Mouse (Mus musculus): ENCODE data around the gene Chrna3. TPM values are rescaled to one million over a fixed set of nuclear protein-coding genes. Genes with fewer than 3 reads are reported as not detected.

Gene Chrna3
- polyA plus RNA-seq (2014; fragmentation: Nextera tagmentation; extraction: Ambion mirVana), result 24.8 and 26.8 TPM in 2 replicates

DNA sequence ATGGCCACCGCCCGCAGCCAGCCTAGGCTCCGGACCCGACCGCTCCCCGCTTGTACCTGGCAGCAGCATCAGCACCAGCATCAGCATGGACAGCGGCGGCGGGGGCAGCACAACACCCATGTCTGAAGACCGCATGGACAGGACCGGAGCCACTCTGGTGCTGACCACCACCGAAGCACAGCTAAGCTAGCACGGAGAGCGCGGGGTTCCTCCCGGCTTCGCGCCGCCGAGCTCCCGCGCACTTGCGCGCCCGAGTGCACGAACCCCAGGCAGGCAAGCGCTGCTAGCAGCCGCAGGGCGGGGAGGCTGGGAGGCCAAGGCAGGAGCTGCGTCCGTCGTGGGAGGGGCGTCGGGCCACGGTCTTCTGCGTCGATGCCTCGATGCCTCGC lies at the start of gene Chrna3:
Chrna3 (minus strand) TSS at position 288 of the 389 bp plus-strand sequence.
- peak; percentile 78 for ATAC-seq (ENCODE audit: low read depth)
- WGBS, result under 1% methylated on average over 39 of the region's 39 CpGs
- no peaks in the 10 kb centered on the region for H3K36me3 ChIP-seq (ENCODE audit: control insufficient read depth, insufficient read depth, low read length)
- H3K27me3 ChIP-seq (ENCODE audit: control insufficient read depth, insufficient read depth, low read length), result no peaks in the 10 kb centered on the region
- peak within 1 kb of the TSS; percentile 45 for H3K4me3 ChIP-seq (ENCODE audit: low read depth, low read length)
- H3K9me3 ChIP-seq (ENCODE audit: control insufficient read depth, low read length), result no peaks in the 10 kb centered on the region
- peak within 1 kb of the TSS; percentile 72 for H3K9ac ChIP-seq (replicated peaks; ENCODE audit: low read depth, low read length)
- peak within 1 kb of the TSS; percentile 63 for H3K4me2 ChIP-seq (ENCODE audit: low read depth, low read length)
- peak within 1 kb of the TSS; percentile 69 for H3K27ac ChIP-seq (ENCODE audit: low read depth, low read length)
- H3K4me1 ChIP-seq (ENCODE audit: control insufficient read depth, insufficient read depth, low read length), result peaks cover 3% of the 10 kb centered on the region; the same call in 1 of the 2 replicates

DNA sequence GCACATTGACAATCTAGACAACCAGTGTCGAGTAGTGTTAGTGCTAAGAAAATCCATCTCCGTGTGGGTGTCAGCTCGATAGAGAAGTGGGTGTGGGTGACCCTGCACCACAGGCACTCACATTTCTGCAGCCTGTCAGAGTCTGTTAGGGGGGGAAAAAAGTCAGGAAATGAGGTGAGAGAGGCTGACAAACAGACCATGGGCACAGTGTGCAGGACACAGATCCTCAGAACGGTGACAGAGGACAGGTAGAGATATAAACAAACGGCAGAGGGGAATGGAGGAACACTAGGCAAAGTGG lies 41.6 kb upstream of the Chrna3 start:
- no peak for ATAC-seq (ENCODE audit: low read depth)
- Histone ChIP-seq H3K4me3 (ENCODE audit: low read depth, low read length) (no peak overlapping the region), H3K4me2 (ENCODE audit: low read depth, low read length) (no peak overlapping the region), H3K27ac (ENCODE audit: low read depth, low read length) (no peak overlapping the region), H3K4me1 (ENCODE audit: control insufficient read depth, insufficient read depth, low read length) (no peaks in the 10 kb centered on the region), H3K9me3 (ENCODE audit: control insufficient read depth, low read length) (no peaks in the 10 kb centered on the region), H3K36me3 (ENCODE audit: control insufficient read depth, insufficient read depth, low read length) (no peaks in the 10 kb centered on the region), H3K9ac (replicated peaks; ENCODE audit: low read depth, low read length) (no peak overlapping the region), H3K27me3 (ENCODE audit: control insufficient read depth, insufficient read depth, low read length) (no peaks in the 10 kb centered on the region)
- WGBS, result 60% methylated on average over 5 of the region's 5 CpGs

DNA sequence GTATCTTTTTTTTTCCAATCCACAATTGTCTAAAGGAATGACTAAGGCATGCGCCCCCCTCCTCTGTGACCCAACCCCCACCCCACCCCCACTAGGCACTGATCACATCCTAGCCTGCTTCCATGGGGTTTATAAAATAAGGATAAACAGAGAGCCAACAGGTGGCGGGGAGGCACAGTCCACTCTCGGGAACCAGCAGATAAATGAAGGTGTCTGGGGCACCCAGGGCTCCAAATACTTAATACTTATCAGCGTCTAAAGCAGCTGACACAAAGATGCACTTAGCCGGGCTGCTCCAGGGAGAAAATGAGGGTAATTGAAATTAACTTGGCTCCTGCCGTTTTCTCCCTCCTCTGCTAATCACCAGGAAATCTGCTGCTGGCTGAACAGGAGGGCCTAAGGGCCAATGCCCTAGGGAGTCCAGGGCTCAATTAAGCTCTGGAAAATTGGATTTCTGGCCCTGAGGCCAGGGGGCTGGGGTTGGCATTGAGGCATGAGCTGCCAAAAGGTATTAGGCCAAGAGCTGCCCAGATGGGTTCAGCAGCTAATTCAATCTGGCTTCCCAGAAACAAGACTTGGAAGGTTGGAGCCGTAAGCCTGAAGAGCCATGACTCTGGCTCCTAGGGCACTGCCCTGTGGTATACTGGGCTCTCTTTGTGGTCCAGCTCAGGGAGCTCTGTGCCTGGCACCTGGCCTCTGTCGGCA lies 41.0 kb upstream of the Chrna3 start:
- H3K4me1 ChIP-seq (ENCODE audit: control insufficient read depth, insufficient read depth, low read length), result no peaks in the 10 kb centered on the region
- ATAC-seq (ENCODE audit: low read depth), result peak; percentile 44; the same call in 1 of the 2 replicates
- no peak overlapping the region for H3K9ac ChIP-seq (replicated peaks; ENCODE audit: low read depth, low read length)
- no peaks in the 10 kb centered on the region for H3K36me3 ChIP-seq (ENCODE audit: control insufficient read depth, insufficient read depth, low read length)
- 27% methylated on average over 8 of the region's 8 CpGs for WGBS
- no peak overlapping the region for H3K4me2 ChIP-seq (ENCODE audit: low read depth, low read length)
- no peak overlapping the region for H3K4me3 ChIP-seq (ENCODE audit: low read depth, low read length)
- H3K27me3 ChIP-seq (ENCODE audit: control insufficient read depth, insufficient read depth, low read length), result no peaks in the 10 kb centered on the region
- H3K9me3 ChIP-seq (ENCODE audit: control insufficient read depth, low read length), result no peaks in the 10 kb centered on the region
- no peak overlapping the region for H3K27ac ChIP-seq (ENCODE audit: low read depth, low read length)

DNA sequence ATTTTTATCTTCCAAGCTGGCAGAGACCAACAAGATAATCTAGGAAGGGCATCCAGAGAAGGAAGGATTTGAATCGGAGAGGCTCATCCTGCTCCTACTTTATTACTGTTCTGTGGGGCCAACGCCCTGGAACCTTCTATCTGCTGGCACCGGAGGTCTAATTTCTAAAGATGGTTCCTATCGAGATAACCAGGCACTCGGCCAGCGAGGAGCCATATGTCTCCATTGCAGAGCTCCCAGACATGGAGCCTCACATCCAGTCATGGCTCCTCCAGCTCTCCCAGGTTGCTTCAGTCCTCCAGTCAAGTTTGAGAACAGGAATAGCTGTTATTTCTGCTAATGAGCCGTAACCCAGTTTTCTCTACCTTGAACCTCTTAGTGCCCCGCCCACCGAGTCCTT lies 38.9 kb upstream of the Chrna3 start:
- 87% methylated on average over 9 of the region's 9 CpGs for WGBS
- no peak overlapping the region for H3K27ac ChIP-seq (ENCODE audit: low read depth, low read length)
- H3K4me3 ChIP-seq (ENCODE audit: low read depth, low read length), result no peak overlapping the region
- no peaks in the 10 kb centered on the region for H3K4me1 ChIP-seq (ENCODE audit: control insufficient read depth, insufficient read depth, low read length)
- no peak overlapping the region for H3K4me2 ChIP-seq (ENCODE audit: low read depth, low read length)
- ATAC-seq (ENCODE audit: low read depth), result no peak
- no peak overlapping the region for H3K9ac ChIP-seq (replicated peaks; ENCODE audit: low read depth, low read length)
- H3K27me3 ChIP-seq (ENCODE audit: control insufficient read depth, insufficient read depth, low read length), result no peaks in the 10 kb centered on the region
- no peaks in the 10 kb centered on the region for H3K9me3 ChIP-seq (ENCODE audit: control insufficient read depth, low read length)
- no peaks in the 10 kb centered on the region for H3K36me3 ChIP-seq (ENCODE audit: control insufficient read depth, insufficient read depth, low read length)

DNA sequence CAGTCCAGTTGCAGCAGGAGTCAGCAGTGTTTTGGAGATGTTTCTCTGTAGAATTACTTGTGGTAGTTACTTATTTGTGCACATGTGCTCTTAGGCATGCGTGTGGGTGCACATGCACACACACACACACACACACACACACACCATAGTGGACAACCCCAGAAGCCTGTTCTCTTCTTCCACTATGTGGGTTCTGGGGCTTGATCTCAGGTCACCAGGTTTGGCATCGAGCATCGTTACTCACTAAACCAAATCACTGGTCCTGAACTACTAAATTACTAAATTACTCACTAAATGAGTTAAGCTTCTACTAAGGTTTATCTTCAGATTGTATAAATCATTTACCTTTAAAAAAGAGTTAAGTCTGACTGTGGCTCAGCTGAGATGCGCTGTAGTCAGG lies 31.7 kb upstream of the Chrna3 start:
- Histone ChIP-seq H3K4me2 (ENCODE audit: low read depth, low read length) (no peak overlapping the region), H3K4me3 (ENCODE audit: low read depth, low read length) (no peak overlapping the region), H3K9me3 (ENCODE audit: control insufficient read depth, low read length) (no peaks in the 10 kb centered on the region), H3K27me3 (ENCODE audit: control insufficient read depth, insufficient read depth, low read length) (no peaks in the 10 kb centered on the region), H3K27ac (ENCODE audit: low read depth, low read length) (no peak overlapping the region), H3K36me3 (ENCODE audit: control insufficient read depth, insufficient read depth, low read length) (no peaks in the 10 kb centered on the region), H3K4me1 (ENCODE audit: control insufficient read depth, insufficient read depth, low read length) (no peaks in the 10 kb centered on the region), H3K9ac (replicated peaks; ENCODE audit: low read depth, low read length) (no peak overlapping the region)
- 90% methylated on average over 4 of the region's 4 CpGs for WGBS
- ATAC-seq (ENCODE audit: low read depth), result no peak

DNA sequence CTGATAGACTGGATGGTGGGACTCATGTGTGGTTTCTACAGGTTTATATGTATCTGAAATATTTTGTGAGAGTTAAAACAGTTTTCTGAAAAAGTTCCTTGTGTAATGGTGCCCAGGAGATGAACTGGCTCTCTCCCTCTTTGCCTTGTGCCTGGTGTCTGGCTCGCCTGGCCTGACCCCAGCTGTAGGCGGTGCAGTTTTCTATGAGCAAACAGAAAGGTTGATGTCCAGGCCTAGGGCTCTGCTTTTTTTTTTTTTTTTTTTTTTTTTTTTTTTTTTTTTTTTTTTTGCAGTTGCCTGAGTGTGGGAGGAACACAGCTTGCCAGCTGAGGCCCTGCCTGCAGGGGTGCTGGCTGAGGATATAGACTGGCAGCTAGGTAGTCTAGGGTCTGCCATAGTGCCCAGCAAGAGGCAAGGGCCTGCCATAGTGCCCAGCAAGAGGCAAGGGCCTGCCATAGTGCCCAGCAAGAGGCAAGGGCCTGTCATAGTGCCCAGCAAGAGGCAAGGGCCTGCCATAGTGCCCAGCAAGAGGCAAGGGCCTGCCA lies 29.1 kb upstream of the Chrna3 start:
- no peaks in the 10 kb centered on the region for H3K9me3 ChIP-seq (ENCODE audit: control insufficient read depth, low read length)
- H3K4me1 ChIP-seq (ENCODE audit: control insufficient read depth, insufficient read depth, low read length), result no peaks in the 10 kb centered on the region
- H3K27me3 ChIP-seq (ENCODE audit: control insufficient read depth, insufficient read depth, low read length), result no peaks in the 10 kb centered on the region
- no peak overlapping the region for H3K9ac ChIP-seq (replicated peaks; ENCODE audit: low read depth, low read length)
- ATAC-seq (ENCODE audit: low read depth), result no peak
- no peak overlapping the region for H3K4me3 ChIP-seq (ENCODE audit: low read depth, low read length)
- 56% methylated on average over 2 of the region's 2 CpGs for WGBS
- no peaks in the 10 kb centered on the region for H3K36me3 ChIP-seq (ENCODE audit: control insufficient read depth, insufficient read depth, low read length)
- no peak overlapping the region for H3K27ac ChIP-seq (ENCODE audit: low read depth, low read length)
- no peak overlapping the region for H3K4me2 ChIP-seq (ENCODE audit: low read depth, low read length)

DNA sequence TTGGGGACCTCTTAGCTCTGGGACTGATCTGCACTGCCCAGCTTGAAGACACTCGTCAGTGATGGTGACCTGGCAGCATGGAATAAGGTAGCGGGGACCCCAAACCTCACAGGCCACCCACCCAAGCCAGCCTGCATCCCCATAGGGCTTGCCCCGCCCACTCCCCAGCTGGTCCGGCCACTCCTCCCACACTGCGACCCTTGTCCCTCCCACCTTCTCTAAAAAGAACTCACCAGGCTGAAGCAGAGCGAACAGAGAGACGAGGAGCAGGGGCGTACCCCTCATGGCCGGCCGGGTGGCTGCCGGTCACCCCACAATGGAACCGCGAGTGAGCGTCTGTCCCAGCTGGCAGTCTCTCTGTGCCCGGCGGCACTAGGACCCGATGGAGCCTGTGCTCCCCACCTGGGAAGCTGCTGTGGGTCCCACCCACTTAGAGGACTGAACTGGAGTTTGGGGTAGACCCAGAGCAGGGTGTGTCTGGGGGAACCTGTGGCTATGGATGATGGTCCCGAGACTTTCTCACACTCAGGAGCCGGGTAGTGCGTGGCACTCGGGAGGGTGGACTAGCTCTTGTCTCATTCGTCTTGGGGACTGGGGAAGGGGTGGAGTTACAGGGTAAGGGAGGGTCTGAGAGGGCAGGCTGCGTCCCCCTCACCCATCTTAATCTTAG lies 22.0 kb upstream of the Chrna3 start, which contains the start of gene Chrnb4:
Chrnb4 (minus strand) TSS at position 569 of the 670 bp plus-strand sequence.
- Histone ChIP-seq H3K36me3 (ENCODE audit: control insufficient read depth, insufficient read depth, low read length) (no peaks in the 10 kb centered on the region), H3K4me3 (ENCODE audit: low read depth, low read length) (peak within 1 kb of the TSS; percentile 34)

DNA sequence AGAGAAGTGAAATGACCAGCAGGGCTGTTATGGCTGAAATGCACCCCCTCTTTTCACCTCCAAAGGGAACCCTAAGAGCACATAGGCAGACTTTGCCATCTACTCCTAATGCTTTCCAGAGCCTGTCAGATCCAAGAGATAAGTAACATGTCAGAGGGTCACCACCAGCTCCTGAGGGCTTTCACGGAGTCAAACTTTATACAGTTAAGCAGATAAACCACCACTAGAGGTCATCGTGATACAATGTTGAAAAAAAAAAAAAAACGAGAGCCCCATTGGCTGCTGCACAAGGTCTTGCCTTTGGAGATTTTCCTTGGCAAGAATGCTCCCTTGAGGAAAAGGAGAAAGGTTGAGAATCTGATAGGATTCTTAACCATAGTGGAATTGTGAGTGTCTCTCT lies 20.4 kb upstream of the Chrna3 start:
- ATAC-seq (ENCODE audit: low read depth), result no peak
- Histone ChIP-seq H3K4me3 (ENCODE audit: low read depth, low read length) (no peak overlapping the region), H3K27ac (ENCODE audit: low read depth, low read length) (no peak overlapping the region), H3K9me3 (ENCODE audit: control insufficient read depth, low read length) (no peaks in the 10 kb centered on the region), H3K9ac (replicated peaks; ENCODE audit: low read depth, low read length) (no peak overlapping the region), H3K4me2 (ENCODE audit: low read depth, low read length) (no peak overlapping the region), H3K4me1 (ENCODE audit: control insufficient read depth, insufficient read depth, low read length) (peaks cover 5% of the 10 kb centered on the region; the same call in 1 of the 2 replicates), H3K36me3 (ENCODE audit: control insufficient read depth, insufficient read depth, low read length) (no peaks in the 10 kb centered on the region), H3K27me3 (ENCODE audit: control insufficient read depth, insufficient read depth, low read length) (no peaks in the 10 kb centered on the region)
- 7% methylated on average over 3 of the region's 3 CpGs for WGBS

More for the DNA sequence above, 22.0 kb upstream of the Chrna3 start, which contains the start of gene Chrnb4:
- peak within 1 kb of the TSS; percentile 68 for H3K4me2 ChIP-seq (ENCODE audit: low read depth, low read length)
- H3K9me3 ChIP-seq (ENCODE audit: control insufficient read depth, low read length), result no peaks in the 10 kb centered on the region
- WGBS, result 0% methylated on average over 23 of the region's 23 CpGs
- no peak within 1 kb of the TSS for H3K27ac ChIP-seq (ENCODE audit: low read depth, low read length)
- peak within 1 kb of the TSS; percentile 26 for H3K9ac ChIP-seq (replicated peaks; ENCODE audit: low read depth, low read length)
- ATAC-seq (ENCODE audit: low read depth), result peak; percentile 56
- H3K4me1 ChIP-seq (ENCODE audit: control insufficient read depth, insufficient read depth, low read length), result peaks cover 5% of the 10 kb centered on the region; the same call in 1 of the 2 replicates
- no peaks in the 10 kb centered on the region for H3K27me3 ChIP-seq (ENCODE audit: control insufficient read depth, insufficient read depth, low read length)

DNA sequence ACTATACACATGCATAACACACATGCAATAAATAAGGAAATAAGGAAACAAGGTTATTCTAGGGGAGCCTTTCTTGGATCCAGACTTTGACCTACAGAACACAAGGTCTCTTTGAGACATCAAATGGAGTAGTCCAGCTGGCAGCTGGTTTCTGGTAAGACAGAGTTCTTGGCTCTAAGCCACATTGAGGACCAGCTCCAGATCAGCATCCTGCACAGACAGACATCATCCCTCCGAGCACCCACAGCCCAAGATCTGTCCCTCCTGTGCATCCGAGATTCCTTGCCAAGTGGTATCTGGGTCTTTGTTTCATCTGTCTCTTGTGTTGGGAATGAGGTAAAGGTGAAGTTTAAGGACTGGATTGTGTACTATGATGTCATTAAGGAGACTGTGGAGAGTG lies 18.6 kb upstream of the Chrna3 start:
- Histone ChIP-seq H3K27me3 (ENCODE audit: control insufficient read depth, insufficient read depth, low read length) (no peaks in the 10 kb centered on the region), H3K4me2 (ENCODE audit: low read depth, low read length) (no peak overlapping the region), H3K36me3 (ENCODE audit: control insufficient read depth, insufficient read depth, low read length) (no peaks in the 10 kb centered on the region), H3K4me3 (ENCODE audit: low read depth, low read length) (no peak overlapping the region), H3K4me1 (ENCODE audit: control insufficient read depth, insufficient read depth, low read length) (peaks cover 5% of the 10 kb centered on the region; the same call in 1 of the 2 replicates), H3K9me3 (ENCODE audit: control insufficient read depth, low read length) (no peaks in the 10 kb centered on the region), H3K27ac (ENCODE audit: low read depth, low read length) (no peak overlapping the region), H3K9ac (replicated peaks; ENCODE audit: low read depth, low read length) (no peak overlapping the region)
- WGBS, result 76% methylated on average over 2 of the region's 2 CpGs
- no peak for ATAC-seq (ENCODE audit: low read depth)

All from neural tube, embryonic 14.5 days (tissue).